Mouse (Mus musculus) induced T-regulatory cell, adult 2 months (primary cell): Measurements from ENCODE around the gene Slf2.

ENCODE experiments used
- DNase-seq: peaks from one replicate; pipeline ENCODE4 v3.0.0-alpha.2; 2012; ENCODE audit warnings: low read depth

Slf2 gene

DNA sequence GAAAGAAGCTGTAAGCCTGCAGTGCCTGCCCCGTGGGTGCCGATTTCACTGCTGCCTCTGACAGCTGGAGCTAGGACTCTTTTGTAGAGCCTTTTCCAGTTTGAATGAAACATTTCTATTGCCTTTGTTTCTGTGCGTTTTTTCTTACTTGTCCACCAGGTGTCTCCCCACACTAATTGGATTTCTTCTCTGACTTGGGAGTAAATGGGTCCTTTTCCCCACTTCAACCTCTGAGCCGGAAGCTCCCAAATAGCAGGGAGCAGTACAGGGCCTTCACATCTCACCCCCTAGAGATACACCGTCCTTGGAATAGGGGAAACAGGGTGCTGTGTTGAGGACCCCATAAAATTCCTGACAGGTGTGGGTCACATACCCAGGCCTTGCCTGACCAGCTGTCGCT is 81.7 kb downstream of the Slf2 start:
- peak; percentile 59 for DNase-seq

DNA sequence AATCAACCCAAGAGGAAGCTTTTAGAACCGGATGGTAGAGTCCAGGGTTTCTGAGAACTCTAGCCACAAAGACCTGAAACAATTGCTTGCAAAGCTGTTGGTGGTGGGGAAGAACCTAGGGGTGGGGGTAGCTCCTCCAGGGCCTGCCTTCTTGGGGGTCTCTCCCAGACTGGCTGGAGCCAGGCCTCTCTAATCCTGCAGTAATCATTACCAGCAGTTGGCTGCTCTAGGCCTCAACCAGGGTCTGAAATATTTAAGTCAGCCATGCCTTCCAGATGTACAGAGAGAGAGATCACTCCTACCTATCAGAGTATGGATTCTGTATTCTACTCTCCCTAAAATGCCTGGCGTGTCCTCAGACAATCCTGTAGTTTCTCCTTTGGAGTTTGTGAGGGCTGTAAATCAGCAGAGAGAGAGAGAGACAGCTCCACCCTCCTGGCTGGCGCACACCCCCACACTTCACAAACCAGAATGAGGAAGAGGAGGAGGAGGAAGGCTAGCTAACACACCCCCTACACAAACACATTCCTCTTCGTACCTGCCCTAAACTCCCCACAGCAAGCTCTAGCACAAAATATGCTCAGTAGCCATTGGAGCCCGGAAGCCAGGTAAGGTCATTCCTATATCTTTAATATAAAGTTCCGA is 82.8 kb downstream of the Slf2 start:
- peak; percentile 28 for DNase-seq

DNA sequence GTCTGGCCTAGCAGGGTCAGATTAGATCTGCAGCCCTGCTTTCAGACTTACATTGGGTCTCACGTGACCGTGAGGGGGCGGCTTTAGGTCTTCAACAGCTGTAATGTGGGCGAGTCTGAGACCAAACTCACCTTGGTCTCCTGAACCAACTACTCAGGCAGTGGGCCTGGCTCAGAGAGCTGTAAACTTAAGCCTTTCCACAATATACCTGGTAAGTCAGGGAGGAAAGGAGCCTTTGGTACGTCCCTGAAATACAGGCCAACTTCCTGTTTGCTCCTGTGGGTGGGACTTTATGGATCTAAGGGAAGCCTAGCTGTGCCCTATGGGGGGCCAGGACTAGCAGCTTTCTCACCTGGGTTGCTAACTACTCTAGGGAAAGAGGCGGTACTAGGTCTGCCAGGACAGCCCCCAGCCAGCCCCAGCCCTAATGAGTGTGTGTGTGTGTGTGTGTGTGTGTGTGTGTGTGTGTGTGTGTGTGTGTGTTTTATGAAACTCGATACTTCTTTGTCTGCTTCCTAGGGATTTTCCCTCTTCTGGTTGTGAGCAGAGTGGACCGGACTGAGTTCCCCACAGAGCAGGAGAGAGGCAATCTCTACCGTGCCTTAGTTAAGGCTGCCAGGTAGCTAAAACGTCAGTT is 83.5 kb downstream of the Slf2 start, which contains the start of gene Lzts2:
Lzts2 (plus strand) TSS at position 80 of the 637 bp plus-strand sequence.
- DNase-seq, result peak; percentile 57

DNA sequence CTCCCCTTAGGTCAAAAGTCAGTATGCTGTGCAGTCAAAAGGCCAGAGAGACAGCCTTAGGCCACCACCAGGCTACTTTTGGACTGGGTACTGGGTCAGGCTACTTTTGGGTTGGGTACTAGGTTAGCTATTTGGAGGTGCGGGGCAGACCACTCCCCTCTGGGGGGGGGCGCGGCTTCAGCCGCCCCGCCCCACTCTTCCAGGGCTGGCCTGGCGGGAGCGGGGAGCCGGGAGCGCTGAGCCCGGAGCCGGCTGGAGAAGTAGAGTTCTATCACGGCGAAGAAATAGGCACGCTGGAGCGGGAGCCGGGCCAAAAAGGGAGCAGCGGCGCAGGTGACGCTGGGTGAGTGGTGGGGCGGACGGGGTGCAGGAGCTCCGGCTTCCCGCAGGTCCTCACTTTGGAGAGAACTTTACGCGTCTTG is 84.0 kb downstream of the Slf2 start:
- peak; percentile 57 for DNase-seq

- DNase-seq, result peak; percentile 79
These were observed 84.7 kb downstream of the Slf2 start for GRCm38 (mm10) chr19:45015518-45016281.

GRCm38 (mm10) chr19:45016341-45017215 is 85.6 kb downstream of the Slf2 start:
- peak; percentile 48 for DNase-seq

DNA sequence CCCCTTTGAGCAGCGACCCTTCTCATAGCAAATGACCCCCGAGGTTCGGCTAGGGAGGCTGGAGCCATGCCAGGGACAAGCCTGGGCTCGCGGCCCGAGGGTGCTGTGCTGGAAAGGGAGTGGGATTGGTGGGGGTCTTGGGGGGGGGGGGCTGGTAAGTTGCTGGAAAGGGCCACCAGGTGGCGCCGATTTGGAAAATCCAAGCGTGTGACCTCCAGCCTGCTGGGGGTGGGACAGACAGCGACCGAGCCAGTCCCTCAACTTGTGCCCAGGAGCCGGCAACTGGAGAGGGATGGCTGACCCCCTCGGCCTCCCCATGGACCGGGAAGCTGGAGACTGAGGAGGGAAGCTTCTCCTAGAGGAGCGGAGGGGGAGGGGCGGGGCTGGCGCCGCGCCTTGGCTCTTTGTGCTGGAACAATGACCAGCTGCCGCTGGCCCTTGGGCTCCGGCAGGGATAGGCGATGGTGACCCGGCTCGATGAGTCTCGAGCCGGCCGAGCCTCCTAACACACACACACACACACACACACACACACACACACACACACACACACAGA is 86.3 kb downstream of the Slf2 start:
- peak; percentile 52 for DNase-seq

GRCm38 (mm10) chr19:45017909-45018308 is 87.0 kb downstream of the Slf2 start:
- peak; percentile 59 for DNase-seq

DNA sequence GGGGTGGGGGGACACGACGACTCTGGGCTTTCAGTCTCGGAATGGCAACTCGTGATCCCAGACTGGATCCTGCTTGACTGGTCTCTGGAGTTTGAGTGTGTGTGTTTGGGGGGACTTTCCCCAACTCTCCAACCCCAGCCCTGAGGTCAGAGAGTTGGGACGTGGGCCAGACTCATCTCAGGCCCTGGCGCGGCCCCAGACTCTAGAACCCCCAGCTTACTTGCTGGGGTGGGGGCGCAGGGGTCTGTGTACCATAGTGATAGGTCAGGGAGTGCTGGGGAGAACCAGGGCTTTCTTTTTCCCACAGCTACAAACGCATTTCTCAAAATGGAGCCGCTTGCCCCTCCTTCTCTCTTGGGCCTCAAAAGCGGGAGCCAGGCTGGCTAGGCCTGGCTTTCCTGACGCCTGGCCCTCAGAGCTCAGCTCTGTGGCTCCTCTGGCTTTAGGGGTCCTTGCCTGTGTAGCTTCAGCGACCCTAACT is 87.4 kb downstream of the Slf2 start:
- DNase-seq, result peak; percentile 26

DNA sequence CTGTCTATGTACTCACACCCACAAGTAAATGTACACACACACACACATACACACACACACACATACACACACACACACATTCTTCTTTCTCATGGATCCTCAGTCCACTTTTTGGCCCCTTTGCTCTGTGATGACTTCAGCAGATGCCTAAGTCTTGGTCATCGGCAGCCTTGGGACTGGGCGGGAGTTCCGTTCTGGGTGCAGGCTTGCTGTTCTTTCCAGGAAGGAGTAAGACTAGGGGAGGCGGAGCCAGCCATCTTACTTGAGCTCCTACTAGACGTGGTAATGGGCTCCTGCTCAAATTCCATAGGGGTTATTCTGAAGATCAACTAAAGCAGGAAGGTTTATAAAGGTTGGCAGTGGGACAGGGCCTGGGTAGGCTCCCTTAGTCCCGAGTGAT is 89.4 kb downstream of the Slf2 start:
- DNase-seq, result no peak

- DNase-seq, result no peak
These were observed 90.4 kb downstream of the Slf2 start for GRCm38 (mm10) chr19:45021362-45021761.

- no peak for DNase-seq
These were observed 93.0 kb downstream of the Slf2 start for GRCm38 (mm10) chr19:45023993-45024392.

DNA sequence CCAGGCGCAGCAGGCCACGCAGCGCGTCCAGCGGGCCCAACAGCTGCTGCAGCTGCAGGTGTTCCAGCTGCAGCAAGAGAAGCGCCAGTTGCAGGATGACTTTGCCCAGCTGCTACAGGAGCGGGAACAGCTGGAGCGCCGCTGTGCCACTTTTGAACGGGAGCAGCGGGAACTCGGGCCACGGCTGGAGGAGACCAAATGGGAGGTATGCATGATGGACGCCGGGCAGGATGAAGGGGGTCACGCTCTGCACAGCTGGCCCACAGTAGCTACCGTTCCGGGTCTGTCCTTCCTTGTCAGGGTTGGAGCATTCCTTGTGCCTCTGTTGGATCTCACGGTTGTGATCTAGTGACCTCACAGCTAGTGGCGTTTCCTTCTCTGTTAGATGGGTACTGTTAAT is 93.8 kb downstream of the Slf2 start:
- no peak for DNase-seq

DNA sequence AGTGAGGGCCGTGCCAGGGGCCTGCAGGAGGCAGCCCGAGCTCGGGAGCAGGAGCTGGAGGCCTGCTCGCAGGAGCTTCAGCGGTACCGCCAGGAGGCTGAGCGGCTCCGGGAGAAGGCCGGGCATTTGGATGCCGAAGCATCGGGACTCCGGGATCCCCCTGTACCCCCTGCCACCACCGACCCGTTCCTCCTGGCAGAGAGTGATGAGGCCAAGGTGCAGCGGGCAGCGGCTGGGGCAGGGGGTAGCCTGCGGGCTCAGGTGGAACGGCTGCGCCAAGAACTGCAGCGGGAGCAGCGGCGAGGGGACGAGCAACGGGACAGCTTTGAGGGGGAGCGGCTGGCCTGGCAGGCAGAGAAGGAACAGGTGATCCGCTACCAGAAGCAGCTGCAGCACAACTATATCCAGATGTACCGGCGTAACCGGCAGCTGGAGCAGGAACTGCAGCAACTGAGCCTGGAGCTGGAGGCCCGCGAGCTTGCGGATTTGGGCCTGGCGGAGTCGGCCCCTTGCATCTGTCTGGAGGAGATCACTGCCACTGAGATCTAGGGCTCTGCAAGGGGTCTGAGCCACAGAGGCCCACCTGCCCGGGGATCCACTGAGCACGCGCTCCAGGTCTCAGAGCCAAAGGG is 95.1 kb downstream of the Slf2 start:
- DNase-seq, result no peak

DNA sequence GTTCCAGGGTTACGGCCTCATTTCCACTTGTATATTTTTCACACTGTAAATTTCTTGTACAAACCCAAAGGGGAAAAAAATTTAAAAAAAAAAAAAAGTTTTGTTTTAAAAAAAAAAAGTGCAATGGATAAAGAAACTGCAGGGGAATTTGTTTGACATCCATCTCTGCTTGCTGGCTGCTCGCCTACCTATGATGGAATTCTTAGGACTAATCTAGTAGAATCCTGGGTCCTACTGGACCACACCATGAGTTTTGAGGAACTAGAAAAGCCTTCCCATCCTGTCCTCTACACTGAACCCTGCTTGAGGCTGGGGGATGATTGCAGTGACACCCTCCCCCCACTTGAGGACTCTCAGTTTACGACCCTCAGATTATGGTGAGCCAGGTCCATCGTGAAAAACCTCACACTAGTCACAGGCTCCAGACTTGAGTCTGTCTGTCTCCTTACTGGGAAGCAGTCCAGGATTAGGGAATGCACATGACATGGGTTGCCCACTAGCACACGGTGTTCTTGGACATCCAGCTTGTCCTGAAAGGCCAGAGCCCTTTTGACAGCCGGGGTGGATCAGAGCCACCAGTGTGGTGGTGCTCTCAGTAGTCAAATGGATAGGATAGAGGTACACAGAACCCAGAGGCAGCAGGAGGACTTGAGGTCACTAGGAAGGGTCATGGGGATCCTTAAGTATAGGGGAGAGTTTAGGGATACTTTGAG is 96.2 kb downstream of the Slf2 start:
- no peak for DNase-seq

DNA sequence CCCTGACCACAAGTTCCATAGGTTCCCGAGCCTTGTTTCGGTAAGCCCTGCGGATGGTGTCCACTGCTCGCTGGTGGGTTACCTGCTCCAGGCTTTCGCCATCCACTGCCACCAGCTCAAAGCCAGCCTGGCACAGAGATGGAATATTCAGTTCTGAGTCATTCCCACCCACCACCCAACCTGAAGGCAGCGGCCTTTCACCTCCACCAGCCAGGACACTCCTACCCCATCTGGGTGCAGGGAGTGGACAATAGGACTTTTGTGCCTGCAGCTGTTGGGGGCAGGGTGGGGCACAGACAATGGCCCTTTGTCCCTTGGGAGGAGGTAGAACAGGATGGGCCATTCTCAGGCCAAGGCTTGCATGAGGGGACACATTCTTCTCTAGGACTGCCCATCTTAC is 96.9 kb downstream of the Slf2 start:
- no peak for DNase-seq

- no peak for DNase-seq
These were observed 97.8 kb downstream of the Slf2 start for GRCm38 (mm10) chr19:45028746-45029145.

DNA sequence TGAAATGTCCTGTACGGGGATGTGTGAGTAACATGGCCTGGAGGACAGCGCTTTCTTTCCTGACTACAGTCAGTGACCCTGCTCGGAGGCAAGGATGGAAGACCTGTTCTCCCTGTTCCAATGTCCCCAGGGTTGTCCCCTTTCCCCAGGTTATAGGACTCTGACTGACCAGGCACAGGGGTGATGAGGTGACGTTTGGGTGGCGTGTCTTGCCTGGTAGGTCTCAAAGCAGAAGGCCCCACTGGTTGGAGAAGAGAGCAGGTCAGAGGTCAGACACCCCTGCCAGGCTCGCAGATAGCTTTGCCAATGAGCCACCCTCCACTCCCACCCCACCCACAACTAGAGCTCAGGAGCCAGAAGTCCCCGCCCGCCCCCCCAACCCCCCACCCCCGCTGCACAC is 98.6 kb downstream of the Slf2 start:
- DNase-seq, result no peak

GRCm38 (mm10) chr19:45030111-45030510 is 99.2 kb downstream of the Slf2 start:
- peak; percentile 83 for DNase-seq
